Mouse (Mus musculus): ENCODE results near the gene Nudt3.
A peak's percentile ranks its signal among the peaks of the same experiment; 100 is the strongest.

DNA sequence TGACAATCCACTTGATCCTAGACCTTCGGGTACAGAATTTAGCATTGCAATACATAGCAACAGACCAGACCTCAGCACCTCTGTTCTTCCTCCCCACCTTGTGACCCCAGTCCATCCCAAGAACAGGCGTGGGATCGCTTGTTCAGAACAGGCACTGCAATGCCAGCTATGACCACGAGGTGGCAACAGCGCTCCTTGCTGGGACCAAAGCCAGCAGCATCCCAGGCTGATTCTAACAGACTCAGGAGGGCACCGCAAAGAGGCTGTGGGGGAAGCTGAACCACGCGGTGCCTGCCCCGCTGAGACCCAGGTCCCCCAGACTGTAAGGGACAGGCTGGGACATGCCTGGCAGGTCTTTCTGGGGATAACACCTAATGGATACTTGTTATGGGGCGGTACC is 88.6 kb downstream of the Nudt3 start:
- TF ChIP-seq CTCF (IDR thresholded peaks at IDR 0.05; ENCODE audit: control insufficient read depth, insufficient read depth, low read length) (peak; percentile 100), POLR2A (IDR thresholded peaks at IDR 0.05; ENCODE audit: borderline replicate concordance, control insufficient read depth, low read depth, low read length) (no peak)
